Mouse (Mus musculus) forebrain, embryonic 10.5 days (tissue): ENCODE data around the gene Svopl. TPM values are rescaled to one million over a fixed set of nuclear protein-coding genes. Genes with fewer than 3 reads are reported as not detected.

Experiments
- DNase-seq: peaks from one replicate; pipeline ENCODE4 v3.0.0-alpha.2; 2017; ENCODE audit warnings: low spot score; ENCODE audit errors: extremely low spot score
- H3K27ac ChIP-seq: fragments of 300-500 bp; sonication (generic); 2 replicates; pipeline ENCODE4 v1.5.1; 2016; ENCODE audit warnings: mild to moderate bottlenecking
- H3K27me3 ChIP-seq: fragments of 300-500 bp; sonication (generic); 2 replicates; pipeline ENCODE4 v1.6.1; 2016; ENCODE audit warnings: mild to moderate bottlenecking; ENCODE audit not compliant: poor library complexity, severe bottlenecking
- H3K36me3 ChIP-seq: fragments of 300-500 bp; sonication (generic); replicated peaks from 2 replicates; pipeline ENCODE4 v1.6.1; 2016; ENCODE audit warnings: mild to moderate bottlenecking, moderate library complexity
- H3K4me1 ChIP-seq: fragments of 300-500 bp; sonication (generic); 2 replicates; pipeline ENCODE4 v1.6.1; 2016
- H3K4me3 ChIP-seq: fragments of 300-500 bp; sonication (generic); 2 replicates; pipeline ENCODE4 v1.5.1; 2016; ENCODE audit warnings: mild to moderate bottlenecking, moderate library complexity
- H3K9me3 ChIP-seq: fragments of 300-500 bp; sonication (generic); 2 replicates; pipeline ENCODE4 v1.6.1; 2016; ENCODE audit warnings: mild to moderate bottlenecking, moderate library complexity
- WGBS: fragments of 180-500 bp; shearing (Covaris S2); methylation state at CpG from one replicate; pipeline ENCODE4 v1.1.7; 2016; 5-methylcytosine and 5-hydroxymethylcytosine counted together
- polyA plus RNA-seq: library from polyadenylated mRNA; unstranded; fragments of >200 nt; fragmentation: Nextera tagmentation; extraction: Ambion mirVana; gene quantifications from 2 replicates; pipeline ENCODE4 v1.2.1, GENCODE M21; 2016

Svopl gene
- polyA plus RNA-seq, 1 experiment from 2014 or later: 1.5 TPM

- H3K4me1 ChIP-seq: peaks cover 6% of the 10 kb centered on the region; the same call in 1 of the 2 replicates
- no peaks in the 10 kb centered on the region for H3K27me3 ChIP-seq
- 82% methylated on average over 3 of the region's 3 CpGs for WGBS
- no peak for DNase-seq
- no peak overlapping the region for H3K4me3 ChIP-seq
- H3K36me3 ChIP-seq: no peaks in the 10 kb centered on the region
- H3K9me3 ChIP-seq: peaks cover 13% of the 10 kb centered on the region
- H3K27ac ChIP-seq: no peak overlapping the region
Measured at GRCm38 (mm10) chr6:38065122-38065500, 18.3 kb upstream of the Svopl start.

DNA sequence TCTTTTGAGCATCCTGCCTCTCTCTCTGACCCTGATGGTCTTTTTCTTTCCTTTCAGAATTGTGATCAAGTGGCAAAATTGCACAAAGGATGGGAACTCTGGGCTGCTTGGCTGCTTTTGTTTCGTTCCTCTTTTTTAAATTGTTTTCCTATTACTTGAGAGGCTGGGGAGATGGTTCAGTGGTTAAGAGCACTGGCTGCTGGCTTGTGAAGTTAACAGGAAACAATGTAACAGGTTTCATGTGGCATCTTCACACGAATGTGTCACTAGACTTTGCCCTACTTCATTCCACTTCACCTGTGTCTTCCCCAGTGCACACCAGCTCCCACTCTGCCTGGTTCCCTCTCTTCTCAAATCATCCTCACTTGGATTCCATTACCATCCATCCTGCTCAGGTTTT is 17.8 kb upstream of the Svopl start:
- no peak for DNase-seq
- 83% methylated on average over 2 of the region's 2 CpGs for WGBS
- H3K27me3 ChIP-seq: no peaks in the 10 kb centered on the region

DNA sequence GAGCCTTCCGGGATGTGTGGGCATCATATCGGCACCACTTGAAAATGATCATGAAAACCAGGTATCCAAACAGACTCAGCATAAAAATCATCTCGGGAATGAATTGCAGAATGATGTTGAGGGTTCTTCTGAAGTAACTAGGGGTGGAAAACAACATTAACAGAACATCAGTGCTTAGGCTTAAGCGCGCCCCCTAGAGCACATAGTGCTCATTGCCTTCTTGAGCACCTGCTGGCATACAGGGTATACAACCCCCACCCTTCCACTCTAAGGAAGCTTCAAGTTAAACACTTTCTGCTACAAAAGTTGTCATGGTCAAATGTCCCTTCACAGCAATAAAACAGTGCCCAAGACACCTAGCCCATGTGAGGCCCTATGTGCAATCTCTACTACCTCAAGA is 12.0 kb upstream of the Svopl start:
- H3K27me3 ChIP-seq: no peaks in the 10 kb centered on the region
- H3K27ac ChIP-seq: no peak overlapping the region
- H3K9me3 ChIP-seq: peaks cover 13% of the 10 kb centered on the region
- no peaks in the 10 kb centered on the region for H3K36me3 ChIP-seq
- no peaks in the 10 kb centered on the region for H3K4me1 ChIP-seq
- no peak overlapping the region for H3K4me3 ChIP-seq
- DNase-seq: no peak
- 56% methylated on average over 5 of the region's 5 CpGs for WGBS

More for the DNA sequence above, 17.8 kb upstream of the Svopl start:
- Histone ChIP-seq H3K9me3 (peaks cover 13% of the 10 kb centered on the region), H3K4me1 (peaks cover 6% of the 10 kb centered on the region; the same call in 1 of the 2 replicates), H3K36me3 (no peaks in the 10 kb centered on the region), H3K27ac (no peak overlapping the region), H3K4me3 (no peak overlapping the region)

- no peaks in the 10 kb centered on the region for H3K4me1 ChIP-seq
- 85% methylated on average over 15 of the region's 15 CpGs for WGBS
Measured at GRCm38 (mm10) chr6:38055471-38056330, 8.9 kb upstream of the Svopl start.

GRCm38 (mm10) chr6:38049601-38050000 is 2.8 kb upstream of the Svopl start:
- no peak overlapping the region for H3K27ac ChIP-seq
- WGBS: 92% methylated on average over 6 of the region's 6 CpGs
- peaks cover 39% of the 10 kb centered on the region for H3K4me1 ChIP-seq

More at GRCm38 (mm10) chr6:38055471-38056330, 8.9 kb upstream of the Svopl start:
- no peaks in the 10 kb centered on the region for H3K9me3 ChIP-seq
- H3K4me3 ChIP-seq: no peak overlapping the region
- no peak for DNase-seq
- H3K27ac ChIP-seq: no peak overlapping the region
- H3K27me3 ChIP-seq: no peaks in the 10 kb centered on the region
- no peaks in the 10 kb centered on the region for H3K36me3 ChIP-seq

GRCm38 (mm10) chr6:38048800-38049561 is 2.2 kb upstream of the Svopl start:
- H3K9me3 ChIP-seq: no peaks in the 10 kb centered on the region
- no peak overlapping the region for H3K4me3 ChIP-seq
- peaks cover 39% of the 10 kb centered on the region for H3K4me1 ChIP-seq
- WGBS: 65% methylated on average over 6 of the region's 6 CpGs
- H3K27ac ChIP-seq: peak overlapping the region; percentile 56; the same call in 1 of the 2 replicates
- H3K36me3 ChIP-seq: no peaks in the 10 kb centered on the region
- H3K27me3 ChIP-seq: no peaks in the 10 kb centered on the region
- DNase-seq: no peak

More at GRCm38 (mm10) chr6:38049601-38050000, 2.8 kb upstream of the Svopl start:
- Histone ChIP-seq H3K4me3 (no peak overlapping the region), H3K9me3 (no peaks in the 10 kb centered on the region), H3K36me3 (no peaks in the 10 kb centered on the region), H3K27me3 (no peaks in the 10 kb centered on the region)
- DNase-seq: no peak

- H3K4me1 ChIP-seq: peaks cover 39% of the 10 kb centered on the region
- H3K27ac ChIP-seq: peak overlapping the region; percentile 51; the same call in 1 of the 2 replicates
- H3K27me3 ChIP-seq: no peaks in the 10 kb centered on the region
- 80% methylated on average over 4 of the region's 4 CpGs for WGBS
- H3K4me3 ChIP-seq: no peak overlapping the region
- no peaks in the 10 kb centered on the region for H3K36me3 ChIP-seq
- no peak for DNase-seq
- no peaks in the 10 kb centered on the region for H3K9me3 ChIP-seq
Measured at GRCm38 (mm10) chr6:38048003-38048402, 1.2 kb upstream of the Svopl start.

DNA sequence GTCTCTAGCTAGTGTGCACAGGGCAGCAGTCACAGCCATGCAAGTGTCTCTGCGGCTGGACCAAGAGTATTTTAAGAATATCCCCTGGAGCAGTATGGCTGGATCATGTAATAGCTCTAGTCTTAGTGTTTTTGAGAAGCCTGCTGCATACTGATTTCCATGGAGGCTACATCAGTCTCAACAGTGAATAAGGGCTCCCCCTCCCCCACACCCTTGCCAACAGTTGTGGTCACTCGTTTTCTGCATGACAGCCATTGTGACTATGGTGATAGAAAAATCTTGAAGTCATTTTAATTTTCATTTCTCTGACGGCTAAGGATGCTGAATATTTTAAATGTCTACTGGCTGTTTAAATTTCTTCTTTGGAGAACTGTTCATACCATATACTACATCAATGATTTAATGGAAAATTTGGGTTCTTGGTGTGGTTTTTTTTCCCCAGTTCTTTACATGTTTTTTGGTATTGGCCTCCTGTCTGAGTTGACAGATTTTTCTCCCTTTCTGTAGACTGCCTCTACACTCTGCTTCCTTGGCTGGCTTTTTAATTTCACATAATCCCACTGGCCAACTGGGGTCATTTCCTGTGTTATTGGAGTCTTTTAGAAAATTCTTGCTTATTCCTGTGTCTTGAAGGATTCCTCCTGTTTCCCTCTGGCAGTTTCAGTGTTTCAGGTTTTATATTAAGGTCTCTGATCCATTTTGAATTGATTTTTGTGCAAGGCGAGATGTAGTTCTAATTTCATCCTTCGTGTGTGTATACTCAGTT is 13.8 kb downstream of the Svopl start:
- no peaks in the 10 kb centered on the region for H3K27me3 ChIP-seq
- no peak for DNase-seq
- H3K4me3 ChIP-seq: no peak overlapping the region
- no peaks in the 10 kb centered on the region for H3K36me3 ChIP-seq
- 85% methylated on average over 5 of the region's 5 CpGs for WGBS
- H3K27ac ChIP-seq: no peak overlapping the region
- peaks cover 16% of the 10 kb centered on the region for H3K4me1 ChIP-seq
- H3K9me3 ChIP-seq: no peaks in the 10 kb centered on the region

DNA sequence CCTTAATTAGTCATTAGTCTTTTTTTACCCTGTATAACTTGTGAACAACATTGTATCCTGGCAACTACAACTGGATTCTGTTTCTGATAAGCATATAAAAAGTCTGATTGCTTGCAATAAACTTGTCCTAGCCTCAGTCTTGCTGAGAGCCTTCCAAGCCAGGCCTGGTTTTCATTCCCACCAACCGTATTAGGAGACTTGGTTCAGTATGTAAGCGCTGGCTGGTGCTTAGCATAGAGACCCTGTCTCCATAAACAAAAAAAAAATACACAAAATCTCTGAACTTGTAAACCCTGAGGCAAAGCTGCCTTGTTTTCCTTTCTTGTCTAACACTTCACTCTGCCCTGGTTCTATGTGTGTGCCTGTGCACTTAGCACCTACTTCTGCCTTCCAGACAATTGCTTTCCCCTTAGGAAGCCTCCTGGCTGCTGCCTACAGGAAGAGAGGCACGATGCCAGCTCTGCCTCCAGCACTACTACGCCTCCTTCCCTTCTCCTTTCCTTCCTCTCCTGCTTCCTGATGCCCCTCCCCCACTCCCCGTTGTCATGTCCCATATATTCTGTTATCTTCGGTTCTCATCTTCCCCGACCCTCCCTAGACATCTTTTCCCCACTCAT is 14.8 kb downstream of the Svopl start:
- no peak overlapping the region for H3K4me3 ChIP-seq
- no peaks in the 10 kb centered on the region for H3K27me3 ChIP-seq
- peaks cover 16% of the 10 kb centered on the region for H3K4me1 ChIP-seq
- H3K36me3 ChIP-seq: no peaks in the 10 kb centered on the region
- 70% methylated on average over 7 of the region's 7 CpGs for WGBS
- DNase-seq: no peak
- H3K9me3 ChIP-seq: no peaks in the 10 kb centered on the region
- no peak overlapping the region for H3K27ac ChIP-seq

DNA sequence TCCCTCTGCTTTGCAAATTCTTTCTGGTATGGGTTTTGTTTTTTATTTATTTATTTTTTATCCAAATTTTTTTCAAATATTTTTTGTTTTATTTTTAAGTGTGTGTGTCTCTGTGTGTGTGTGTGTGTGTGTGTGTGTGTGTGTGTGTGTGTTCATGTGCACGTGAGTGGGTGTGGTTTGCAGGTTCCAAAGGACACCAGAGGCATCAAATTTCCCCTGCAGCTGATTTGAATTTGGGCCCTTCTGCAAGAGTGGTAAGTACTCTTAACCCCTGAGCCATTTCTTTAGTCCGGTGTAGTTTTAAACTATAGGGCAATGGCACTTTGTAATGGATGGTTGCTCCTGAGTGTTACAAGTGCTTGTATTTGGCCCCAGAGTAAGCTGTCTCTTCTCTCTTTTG is 18.6 kb downstream of the Svopl start:
- no peak overlapping the region for H3K4me3 ChIP-seq
- no peak for DNase-seq
- WGBS: 53% methylated on average over 2 of the region's 2 CpGs
- H3K27ac ChIP-seq: no peak overlapping the region
- no peaks in the 10 kb centered on the region for H3K36me3 ChIP-seq
- H3K4me1 ChIP-seq: peaks cover 16% of the 10 kb centered on the region
- no peaks in the 10 kb centered on the region for H3K27me3 ChIP-seq
- H3K9me3 ChIP-seq: no peaks in the 10 kb centered on the region

DNA sequence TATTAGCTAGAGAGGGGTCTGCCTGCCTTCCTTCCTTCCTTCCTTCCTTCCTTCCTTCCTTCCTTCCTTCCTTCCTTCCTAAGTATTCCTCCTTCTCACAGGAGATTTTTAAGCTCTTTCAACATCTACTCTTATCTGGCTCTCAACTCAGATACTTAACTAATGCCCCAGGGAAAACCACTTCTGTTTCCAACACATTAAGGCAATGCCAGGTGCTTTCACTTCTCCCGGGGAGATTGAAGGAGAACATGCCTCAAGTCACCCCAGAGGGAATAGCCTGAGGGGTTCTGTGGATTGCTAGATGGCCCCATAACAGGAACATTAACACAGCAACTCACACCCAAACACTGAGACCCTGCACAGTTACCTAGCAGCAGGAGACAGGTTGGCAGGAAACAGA is 19.0 kb downstream of the Svopl start:
- Histone ChIP-seq H3K27me3 (no peaks in the 10 kb centered on the region), H3K9me3 (no peaks in the 10 kb centered on the region), H3K36me3 (no peaks in the 10 kb centered on the region), H3K4me3 (no peak overlapping the region), H3K27ac (no peak overlapping the region), H3K4me1 (peaks cover 15% of the 10 kb centered on the region)
- no peak for DNase-seq
- 61% methylated on average over 1 of the region's 1 CpGs for WGBS

- WGBS: 67% methylated on average over 7 of the region's 7 CpGs
- Histone ChIP-seq H3K4me1 (peaks cover under 1% of the 10 kb centered on the region; the same call in 1 of the 2 replicates), H3K4me3 (no peak overlapping the region), H3K27ac (no peak overlapping the region), H3K27me3 (no peaks in the 10 kb centered on the region), H3K9me3 (no peaks in the 10 kb centered on the region), H3K36me3 (no peaks in the 10 kb centered on the region)
- DNase-seq: no peak
Measured at GRCm38 (mm10) chr6:38023284-38023683, 23.5 kb downstream of the Svopl start.
